Mouse (Mus musculus): Measurements from ENCODE around the gene Aff3. TPM values are rescaled to one million over a fixed set of nuclear protein-coding genes. Genes with fewer than 3 reads are reported as not detected.

The Aff3 gene
- polyA plus RNA-seq, 1 experiment from 2014 or later, result 0.67 TPM

- Histone ChIP-seq H3K4me3 (replicated peaks) (no peak overlapping the region), H3K4me1 (replicated peaks) (no peaks in the 10 kb centered on the region), H3K9me3 (replicated peaks) (no peaks in the 10 kb centered on the region), H3K36me3 (replicated peaks) (no peaks in the 10 kb centered on the region), H3K4me2 (peak overlapping the region; percentile 25), H3K27me3 (no peaks in the 10 kb centered on the region), H3K27ac (replicated peaks) (no peak overlapping the region), H3K9ac (no peak overlapping the region)
- ATAC-seq (ENCODE audit: insufficient read depth), result no peak
- WGBS (ENCODE audit: insufficient replicate concordance), result 42% methylated on average over 31 of the region's 31 CpGs
These were observed 446.6 kb downstream of the Aff3 start for GRCm38 (mm10) chr1:38217912-38218795.

GRCm38 (mm10) chr1:38217098-38217497 lies 447.7 kb downstream of the Aff3 start:
- Histone ChIP-seq H3K9ac (no peak overlapping the region), H3K4me3 (replicated peaks) (no peak overlapping the region), H3K9me3 (replicated peaks) (no peaks in the 10 kb centered on the region), H3K27me3 (no peaks in the 10 kb centered on the region), H3K27ac (replicated peaks) (no peak overlapping the region), H3K4me1 (replicated peaks) (no peaks in the 10 kb centered on the region), H3K4me2 (no peak overlapping the region), H3K36me3 (replicated peaks) (no peaks in the 10 kb centered on the region)
- 68% methylated on average over 5 of the region's 5 CpGs for WGBS (ENCODE audit: insufficient replicate concordance)
- ATAC-seq (ENCODE audit: insufficient read depth), result no peak

DNA sequence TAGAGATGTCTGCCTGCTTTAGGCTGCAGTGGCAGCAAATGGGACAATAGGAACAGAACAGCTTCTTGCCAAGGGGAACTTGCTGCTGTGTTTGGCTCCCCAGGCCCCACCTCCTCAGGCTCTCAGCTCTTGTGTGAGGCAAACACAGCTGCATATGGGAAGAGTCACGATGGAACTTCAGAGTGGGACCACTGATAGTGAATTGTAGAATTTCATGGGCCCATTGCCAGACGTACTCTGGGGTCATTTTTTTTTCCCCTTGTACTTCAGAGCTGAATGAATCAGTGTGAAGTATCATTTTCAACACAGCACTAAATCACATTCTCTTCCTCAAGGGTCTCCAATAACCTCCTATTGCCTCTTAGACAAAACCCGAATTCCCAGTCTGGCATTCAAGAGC lies 451.4 kb downstream of the Aff3 start:
- Histone ChIP-seq H3K9ac (no peak overlapping the region), H3K27me3 (no peaks in the 10 kb centered on the region), H3K9me3 (replicated peaks) (no peaks in the 10 kb centered on the region), H3K4me1 (replicated peaks) (no peaks in the 10 kb centered on the region), H3K4me3 (replicated peaks) (no peak overlapping the region), H3K4me2 (no peak overlapping the region), H3K27ac (replicated peaks) (no peak overlapping the region), H3K36me3 (replicated peaks) (no peaks in the 10 kb centered on the region)
- 40% methylated on average over 3 of the region's 3 CpGs for WGBS (ENCODE audit: insufficient replicate concordance)
- no peak for ATAC-seq (ENCODE audit: insufficient read depth)

- H3K4me3 ChIP-seq (replicated peaks), result no peak overlapping the region
- no peaks in the 10 kb centered on the region for H3K36me3 ChIP-seq (replicated peaks)
- no peaks in the 10 kb centered on the region for H3K4me1 ChIP-seq (replicated peaks)
- ATAC-seq (ENCODE audit: insufficient read depth), result no peak
- no peaks in the 10 kb centered on the region for H3K27me3 ChIP-seq
- no peaks in the 10 kb centered on the region for H3K9me3 ChIP-seq (replicated peaks)
- no peak overlapping the region for H3K27ac ChIP-seq (replicated peaks)
- no peak overlapping the region for H3K4me2 ChIP-seq
- WGBS (ENCODE audit: insufficient replicate concordance), result 28% methylated on average over 5 of the region's 5 CpGs
- no peak overlapping the region for H3K9ac ChIP-seq
These were observed 452.4 kb downstream of the Aff3 start for GRCm38 (mm10) chr1:38212386-38212785.

GRCm38 (mm10) chr1:38202475-38203183 lies 462.1 kb downstream of the Aff3 start:
- H3K9me3 ChIP-seq (replicated peaks), result no peaks in the 10 kb centered on the region
- H3K36me3 ChIP-seq (replicated peaks), result no peaks in the 10 kb centered on the region
- no peaks in the 10 kb centered on the region for H3K4me1 ChIP-seq (replicated peaks)
- no peaks in the 10 kb centered on the region for H3K27me3 ChIP-seq
- H3K9ac ChIP-seq, result no peak overlapping the region
- no peak overlapping the region for H3K4me2 ChIP-seq
- ATAC-seq (ENCODE audit: insufficient read depth), result no peak
- no peak overlapping the region for H3K4me3 ChIP-seq (replicated peaks)
- WGBS (ENCODE audit: insufficient replicate concordance), result 55% methylated on average over 10 of the region's 10 CpGs
- no peak overlapping the region for H3K27ac ChIP-seq (replicated peaks)

- Histone ChIP-seq H3K36me3 (replicated peaks) (no peaks in the 10 kb centered on the region), H3K9me3 (replicated peaks) (no peaks in the 10 kb centered on the region), H3K4me2 (no peak overlapping the region), H3K9ac (no peak overlapping the region), H3K4me1 (replicated peaks) (no peaks in the 10 kb centered on the region), H3K4me3 (replicated peaks) (no peak overlapping the region), H3K27me3 (no peaks in the 10 kb centered on the region), H3K27ac (replicated peaks) (no peak overlapping the region)
- ATAC-seq (ENCODE audit: insufficient read depth), result no peak
- 63% methylated on average over 3 of the region's 3 CpGs for WGBS (ENCODE audit: insufficient replicate concordance)
These were observed 463.0 kb downstream of the Aff3 start for GRCm38 (mm10) chr1:38201796-38202195.

GRCm38 (mm10) chr1:38199669-38200635 lies 464.8 kb downstream of the Aff3 start:
- Histone ChIP-seq H3K4me1 (replicated peaks) (no peaks in the 10 kb centered on the region), H3K4me2 (no peak overlapping the region), H3K36me3 (replicated peaks) (no peaks in the 10 kb centered on the region), H3K27me3 (no peaks in the 10 kb centered on the region), H3K9me3 (replicated peaks) (no peaks in the 10 kb centered on the region), H3K4me3 (replicated peaks) (no peak overlapping the region), H3K9ac (no peak overlapping the region), H3K27ac (replicated peaks) (no peak overlapping the region)
- ATAC-seq (ENCODE audit: insufficient read depth), result no peak
- WGBS (ENCODE audit: insufficient replicate concordance), result 65% methylated on average over 17 of the region's 17 CpGs

DNA sequence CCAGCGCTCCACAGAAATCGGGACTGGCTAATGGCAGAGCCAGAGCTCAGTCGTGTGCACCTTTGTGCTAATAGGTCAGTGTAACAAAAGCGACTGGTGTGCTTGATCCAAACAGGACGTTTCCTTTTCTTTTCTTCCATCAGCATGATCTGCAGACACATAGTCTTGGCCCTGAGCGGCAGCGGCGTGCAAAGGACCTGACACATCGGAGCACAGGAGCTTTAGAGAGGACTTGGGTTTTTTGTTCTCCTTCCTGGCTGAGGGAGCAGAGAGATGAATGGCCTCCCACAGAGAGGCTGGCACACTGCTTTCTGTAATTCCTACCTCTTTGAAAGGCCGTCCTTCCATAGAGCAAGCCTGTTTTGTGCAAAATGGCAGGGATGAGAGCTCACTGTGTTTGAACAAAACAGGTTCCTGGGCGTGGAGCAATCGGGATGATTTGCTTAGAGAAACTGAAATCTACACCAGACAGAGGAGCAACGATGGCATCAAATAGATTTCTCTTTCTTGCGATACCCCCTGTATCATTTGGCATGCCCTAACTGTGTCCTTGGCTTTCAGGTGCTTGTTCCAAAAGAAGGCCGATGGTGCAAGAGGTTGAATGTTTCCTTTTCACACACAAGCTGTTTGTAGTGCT lies 466.2 kb downstream of the Aff3 start:
- 65% methylated on average over 15 of the region's 15 CpGs for WGBS (ENCODE audit: insufficient replicate concordance)
- no peak overlapping the region for H3K27ac ChIP-seq (replicated peaks)
- H3K4me3 ChIP-seq (replicated peaks), result no peak overlapping the region
- no peaks in the 10 kb centered on the region for H3K36me3 ChIP-seq (replicated peaks)
- H3K27me3 ChIP-seq, result no peaks in the 10 kb centered on the region
- H3K9me3 ChIP-seq (replicated peaks), result no peaks in the 10 kb centered on the region
- H3K4me1 ChIP-seq (replicated peaks), result no peaks in the 10 kb centered on the region
- H3K9ac ChIP-seq, result no peak overlapping the region
- ATAC-seq (ENCODE audit: insufficient read depth), result no peak
- H3K4me2 ChIP-seq, result no peak overlapping the region

DNA sequence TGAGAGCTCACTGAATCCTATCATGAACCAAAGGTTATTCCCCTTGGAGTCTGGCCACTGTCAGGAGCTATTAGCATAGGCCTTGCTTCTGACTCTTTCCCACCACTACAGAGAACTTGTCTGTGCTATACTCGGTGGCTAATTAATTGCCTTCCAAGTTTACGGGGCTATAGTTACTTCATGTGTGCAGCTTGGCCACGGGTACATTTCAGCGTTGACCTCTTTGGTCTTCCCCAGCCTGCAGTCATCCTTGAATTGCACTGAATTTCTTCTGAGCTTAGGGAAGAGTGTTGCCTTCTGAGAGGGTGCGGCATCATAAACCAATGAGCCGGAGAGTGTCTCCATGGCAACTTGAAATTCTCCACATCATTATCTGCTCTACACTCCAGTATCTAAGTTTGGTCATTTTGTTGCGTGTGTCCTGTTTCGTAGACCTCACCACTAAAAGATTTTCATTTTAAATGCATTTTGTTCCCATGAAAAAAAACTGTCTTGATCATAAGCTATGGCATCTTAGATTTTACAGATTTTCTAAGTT lies 467.5 kb downstream of the Aff3 start:
- H3K4me3 ChIP-seq (replicated peaks), result no peak overlapping the region

DNA sequence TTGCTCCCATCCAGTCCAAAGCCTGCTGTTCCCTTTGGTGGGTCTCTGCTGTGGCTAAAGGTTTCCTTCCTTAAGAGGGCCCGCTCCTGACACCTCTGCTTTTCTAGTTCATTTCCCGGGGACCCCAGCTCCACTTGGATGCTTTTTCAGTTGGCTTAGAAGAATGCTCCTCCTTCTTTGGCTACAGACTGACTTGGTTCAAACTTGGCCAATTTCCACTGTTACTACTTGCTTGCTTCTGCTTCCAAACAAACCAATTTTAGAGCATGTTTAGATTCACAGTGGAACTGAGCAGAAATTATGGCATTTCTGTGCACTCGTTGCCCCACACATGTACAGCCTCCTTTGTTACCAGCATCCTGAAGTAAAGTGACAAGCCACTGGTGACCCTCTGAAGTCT lies 469.0 kb downstream of the Aff3 start:
- no peak for ATAC-seq (ENCODE audit: insufficient read depth)
- H3K4me1 ChIP-seq (replicated peaks), result no peaks in the 10 kb centered on the region
- H3K27me3 ChIP-seq, result no peaks in the 10 kb centered on the region
- H3K36me3 ChIP-seq (replicated peaks), result no peaks in the 10 kb centered on the region
- H3K9me3 ChIP-seq (replicated peaks), result no peaks in the 10 kb centered on the region
- H3K27ac ChIP-seq (replicated peaks), result no peak overlapping the region
- H3K9ac ChIP-seq, result no peak overlapping the region
- no peak overlapping the region for H3K4me2 ChIP-seq
- H3K4me3 ChIP-seq (replicated peaks), result no peak overlapping the region
- 61% methylated on average over 3 of the region's 3 CpGs for WGBS (ENCODE audit: insufficient replicate concordance)

More for the DNA sequence above, 467.5 kb downstream of the Aff3 start:
- Histone ChIP-seq H3K9me3 (replicated peaks) (no peaks in the 10 kb centered on the region), H3K4me1 (replicated peaks) (no peaks in the 10 kb centered on the region), H3K9ac (no peak overlapping the region), H3K36me3 (replicated peaks) (no peaks in the 10 kb centered on the region), H3K4me2 (no peak overlapping the region), H3K27me3 (no peaks in the 10 kb centered on the region), H3K27ac (replicated peaks) (no peak overlapping the region)
- WGBS (ENCODE audit: insufficient replicate concordance), result 72% methylated on average over 8 of the region's 8 CpGs
- ATAC-seq (ENCODE audit: insufficient read depth), result no peak

Measured in liver, embryonic 15.5 days (tissue).